Mouse (Mus musculus): ENCODE measurements around the gene Rin3. TPM values are rescaled to one million over a fixed set of nuclear protein-coding genes. Genes with fewer than 3 reads are reported as not detected.

Rin3 gene
- total and polyA plus RNA-seq, 3 experiments = 17.5 to 38.9 TPM; not detected in 1

DNA sequence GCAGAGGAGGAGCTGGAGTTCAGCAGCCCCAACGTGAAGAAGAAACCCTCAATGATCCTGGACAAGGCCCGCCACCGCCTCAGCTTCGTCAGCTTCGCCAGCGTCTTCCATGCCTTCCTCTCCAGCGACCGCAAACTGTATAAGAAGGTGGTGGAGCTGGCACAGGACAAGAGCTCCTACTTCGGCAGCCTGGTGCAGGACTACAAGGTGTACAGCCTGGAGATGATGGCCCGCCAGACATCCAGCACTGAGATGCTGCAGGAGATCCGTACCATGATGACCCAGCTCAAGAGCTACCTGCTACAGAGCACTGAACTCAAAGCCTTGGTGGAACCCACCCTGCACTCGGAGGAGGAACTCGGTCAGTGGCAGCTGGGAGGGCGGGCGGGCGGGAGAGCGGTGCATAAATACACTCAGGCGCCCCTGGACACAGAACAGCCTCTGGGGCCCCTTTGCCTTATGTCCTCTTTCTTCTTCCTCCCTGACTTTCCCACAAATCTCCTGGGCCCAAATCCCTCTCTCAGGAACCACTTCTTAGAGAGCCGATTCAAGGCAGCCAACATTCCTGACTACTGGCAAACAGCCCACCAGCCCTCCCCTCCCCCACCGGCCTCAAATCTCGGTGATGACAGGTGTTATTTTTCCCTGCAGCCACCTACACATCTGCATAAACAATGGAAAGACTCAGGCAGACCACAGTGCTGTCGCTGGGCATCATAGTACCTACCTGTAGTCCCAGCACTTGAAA lies 86.8 kb downstream of the Rin3 start:
- H3K4me1 ChIP-seq (ENCODE audit: control insufficient read depth in 1 of 2, insufficient read depth in 2 of 2, low read length in 2 of 2) = no peaks in the 10 kb centered on the region; a peak in 1 of 4 replicates
- no peak overlapping the region for H3K4me3 ChIP-seq (ENCODE audit: control insufficient read depth in 1 of 2, insufficient read depth in 1 of 2, low read depth in 2 of 2, low read length in 2 of 2)

DNA sequence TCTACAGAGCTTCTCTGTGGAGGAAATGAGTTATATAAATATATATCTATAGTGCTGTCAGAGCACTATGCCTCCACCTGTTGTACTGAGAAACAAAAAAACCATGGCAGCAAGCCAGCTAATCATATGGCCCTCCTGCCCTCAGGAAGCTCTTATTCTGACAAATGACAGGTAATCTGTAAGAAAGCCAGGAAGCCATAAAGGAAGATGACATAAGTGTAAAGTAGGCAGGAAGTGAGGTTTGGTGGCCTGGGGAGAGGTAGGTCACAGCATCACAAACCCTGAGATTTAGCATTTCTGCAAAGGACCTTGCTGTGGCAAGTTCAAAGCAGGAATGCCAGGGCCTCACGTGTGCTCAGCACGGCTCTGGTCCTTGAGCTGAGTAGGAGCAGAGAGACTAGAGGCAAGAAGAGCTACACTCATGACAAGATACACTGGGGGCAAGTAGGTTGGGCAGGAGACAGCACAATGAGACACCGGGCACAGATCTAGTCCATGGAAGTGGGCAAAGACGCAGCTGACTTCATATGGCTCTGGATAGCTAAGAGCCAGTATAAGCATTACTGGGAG lies 88.2 kb downstream of the Rin3 start:
- Histone ChIP-seq H3K9me3 (replicated peaks; ENCODE audit: insufficient read depth, low read length) (no peaks in the 10 kb centered on the region), H3K4me3 (ENCODE audit: control insufficient read depth in 1 of 2, insufficient read depth in 1 of 2, low read depth in 2 of 2, low read length in 2 of 2) (no peak overlapping the region), H3K36me3 (ENCODE audit: control insufficient read depth in 1 of 2, insufficient read depth in 2 of 2, low read length in 2 of 2) (peaks cover 0 to 5% of the 10 kb centered on the region in 2 experiments; a peak in 2 of 4 replicates), H3K79me2 (ENCODE audit: control insufficient read depth, insufficient read depth, low read length, poor library complexity) (no peaks in the 10 kb centered on the region; the same call in 1 of the 2 replicates), H3K27me3 (ENCODE audit: control insufficient read depth in 1 of 2, insufficient read depth in 2 of 2, low read length in 2 of 2) (no peaks in the 10 kb centered on the region), H3K27ac (ENCODE audit: control insufficient read depth, low read depth, low read length) (no peak overlapping the region), H3K4me1 (ENCODE audit: control insufficient read depth in 1 of 2, insufficient read depth in 2 of 2, low read length in 2 of 2) (no peaks in the 10 kb centered on the region; a peak in 1 of 4 replicates), H3K9ac (ENCODE audit: control insufficient read depth, low read depth, low read length, poor library complexity, severe bottlenecking) (no peak overlapping the region)
- TF ChIP-seq CTCF (IDR thresholded peaks at IDR 0.05 in 2 of 3, conservative IDR thresholded peaks at IDR 0.05 in 1 of 3; ENCODE audit: control insufficient read depth in 1 of 3, insufficient read depth in 1 of 3, low read depth in 2 of 3, low read length in 3 of 3, poor library complexity in 1 of 3, severe bottlenecking in 1 of 3) (no peak), EP300 (IDR thresholded peaks at IDR 0.05; ENCODE audit: low read depth in 1 of 2, low read length in 2 of 2) (no peak), ETS1 (IDR thresholded peaks at IDR 0.05; ENCODE audit: low read depth, low read length) (0 out of 2 replicates have a peak, but pooled peaks have one; percentile 27), TAL1 (IDR thresholded peaks at IDR 0.05; ENCODE audit: low read length) (no peak), TCF12 (IDR thresholded peaks at IDR 0.05; ENCODE audit: low read depth, low read length) (no peak), UBTF (IDR thresholded peaks at IDR 0.05; ENCODE audit: borderline replicate concordance, insufficient read depth, low read depth, low read length) (no peak)
- DNase-seq (ENCODE audit: low read depth, low spot score) = no peak

More for the DNA sequence above, 86.8 kb downstream of the Rin3 start:
- no peaks in the 10 kb centered on the region for H3K27me3 ChIP-seq (ENCODE audit: control insufficient read depth in 1 of 2, insufficient read depth in 2 of 2, low read length in 2 of 2)
- H3K79me2 ChIP-seq (ENCODE audit: control insufficient read depth, insufficient read depth, low read length, poor library complexity) = no peaks in the 10 kb centered on the region; the same call in 1 of the 2 replicates
- no peaks in the 10 kb centered on the region for H3K9me3 ChIP-seq (replicated peaks; ENCODE audit: insufficient read depth, low read length)
- DNase-seq (ENCODE audit: low read depth, low spot score) = no peak
- TF ChIP-seq POLR2A (IDR thresholded peaks at IDR 0.05; ENCODE audit: control insufficient read depth in 1 of 2, insufficient read depth in 1 of 2, low read depth in 1 of 2, low read length in 2 of 2, poor library complexity in 1 of 2) = no peak
- no peak for TF ChIP-seq MAX (IDR thresholded peaks at IDR 0.05; ENCODE audit: low read length)
- no peak for TF ChIP-seq CHD2 (IDR thresholded peaks at IDR 0.05; ENCODE audit: low read length)
- no peak for TF ChIP-seq TAL1 (IDR thresholded peaks at IDR 0.05; ENCODE audit: low read length)
- no peak for TF ChIP-seq BHLHE40 (IDR thresholded peaks at IDR 0.05; ENCODE audit: borderline replicate concordance, low read depth, low read length)
- no peak for TF ChIP-seq GABPA (IDR thresholded peaks at IDR 0.05; ENCODE audit: low read depth, low read length)
- no peak for TF ChIP-seq JUND (IDR thresholded peaks at IDR 0.05; ENCODE audit: low read depth, low read length)
- no peak for TF ChIP-seq ETS1 (IDR thresholded peaks at IDR 0.05; ENCODE audit: low read depth, low read length)
- TF ChIP-seq MAZ (IDR thresholded peaks at IDR 0.05; ENCODE audit: low read depth, low read length) = no peak
- no peak for TF ChIP-seq UBTF (IDR thresholded peaks at IDR 0.05; ENCODE audit: borderline replicate concordance, insufficient read depth, low read depth, low read length)
- H3K36me3 ChIP-seq (ENCODE audit: control insufficient read depth in 1 of 2, insufficient read depth in 2 of 2, low read length in 2 of 2) = peaks cover 0 to 4% of the 10 kb centered on the region in 2 experiments; a peak in 2 of 4 replicates
- H3K9ac ChIP-seq (ENCODE audit: control insufficient read depth, low read depth, low read length, poor library complexity, severe bottlenecking) = no peak overlapping the region
- no peak overlapping the region for H3K27ac ChIP-seq (ENCODE audit: control insufficient read depth, low read depth, low read length)

Data from MEL (cell line).